Mouse (Mus musculus) MEL (cell line): ENCODE measurements around the gene Tcp10a.
"Not testable (repeated sequence)": the region's sequence is repeated elsewhere in the genome, so short reads cannot be mapped to it uniquely, and the experiment has no call there.

ENCODE experiments used
- GATA1 ChIP-seq: IDR thresholded peaks from 2 replicates; pipeline ENCODE4 v1.6.1; 2011; ENCODE audit warnings: low read depth, low read length, improper control_type of control experiment
- MAZ ChIP-seq: IDR thresholded peaks from 2 replicates; pipeline ENCODE4 v1.6.1; 2012; ENCODE audit warnings: low read depth, mild to moderate bottlenecking, inconsistent platforms, low read length, improper control_type of control experiment
- MYB ChIP-seq: IDR thresholded peaks from 2 replicates; pipeline ENCODE4 v1.6.1; 2011; ENCODE audit warnings: mild to moderate bottlenecking, low read depth, low read length, improper control_type of control experiment
- POLR2A ChIP-seq, 2 experiments: IDR thresholded peaks; 2 replicates each; pipeline ENCODE4 v1.6.1; 2011 to 2012; ENCODE audit warnings: low read length in 2 of 2, mild to moderate bottlenecking in 2 of 2, control low read depth in 1 of 2, improper control_type of control experiment in 1 of 2, low read depth in 1 of 2, moderate library complexity in 1 of 2; ENCODE audit not compliant: control insufficient read depth in 1 of 2, insufficient read depth in 1 of 2, poor library complexity in 1 of 2
- SIN3A ChIP-seq: IDR thresholded peaks from 2 replicates; pipeline ENCODE4 v1.6.1; 2012; ENCODE audit warnings: low read length, improper control_type of control experiment, inconsistent platforms

GRCm38 (mm10) chr17:7377907-7378306 is 53.5 kb downstream of the Tcp10a start:
- TF ChIP-seq SIN3A; GATA1; POLR2A (IDR thresholded peaks at IDR 0.05; ENCODE audit: control insufficient read depth in 1 of 2, insufficient read depth in 1 of 2, low read depth in 1 of 2, low read length in 2 of 2, poor library complexity in 1 of 2); MAZ; MYB: not testable (repeated sequence)
